Mouse (Mus musculus): ENCODE results near the gene Paqr6.

The Paqr6 gene

GRCm38 (mm10) chr3:88411681-88412080, 47.3 kb downstream of the Paqr6 start:
- DNase-seq (ENCODE audit: low spot score): no peak

GRCm38 (mm10) chr3:88412636-88413035, 48.3 kb downstream of the Paqr6 start:
- DNase-seq (ENCODE audit: low spot score): no peak

- no peak for DNase-seq (ENCODE audit: low spot score)
Measured at GRCm38 (mm10) chr3:88415668-88416067, 51.3 kb downstream of the Paqr6 start.

GRCm38 (mm10) chr3:88418016-88418415, 53.6 kb downstream of the Paqr6 start:
- DNase-seq (ENCODE audit: low spot score): no peak
